Mouse (Mus musculus): Measurements from ENCODE around the gene Fam107b. TPM values are rescaled to one million over a fixed set of nuclear protein-coding genes. Genes with fewer than 3 reads are reported as not detected.
"Not testable (repeated sequence)": the region's sequence is repeated elsewhere in the genome, so short reads cannot be mapped to it uniquely, and the experiment has no call there.

Fam107b gene
- total RNA-seq, 2 experiments from 2014 or later: 8.6 to 9.6 TPM

DNA sequence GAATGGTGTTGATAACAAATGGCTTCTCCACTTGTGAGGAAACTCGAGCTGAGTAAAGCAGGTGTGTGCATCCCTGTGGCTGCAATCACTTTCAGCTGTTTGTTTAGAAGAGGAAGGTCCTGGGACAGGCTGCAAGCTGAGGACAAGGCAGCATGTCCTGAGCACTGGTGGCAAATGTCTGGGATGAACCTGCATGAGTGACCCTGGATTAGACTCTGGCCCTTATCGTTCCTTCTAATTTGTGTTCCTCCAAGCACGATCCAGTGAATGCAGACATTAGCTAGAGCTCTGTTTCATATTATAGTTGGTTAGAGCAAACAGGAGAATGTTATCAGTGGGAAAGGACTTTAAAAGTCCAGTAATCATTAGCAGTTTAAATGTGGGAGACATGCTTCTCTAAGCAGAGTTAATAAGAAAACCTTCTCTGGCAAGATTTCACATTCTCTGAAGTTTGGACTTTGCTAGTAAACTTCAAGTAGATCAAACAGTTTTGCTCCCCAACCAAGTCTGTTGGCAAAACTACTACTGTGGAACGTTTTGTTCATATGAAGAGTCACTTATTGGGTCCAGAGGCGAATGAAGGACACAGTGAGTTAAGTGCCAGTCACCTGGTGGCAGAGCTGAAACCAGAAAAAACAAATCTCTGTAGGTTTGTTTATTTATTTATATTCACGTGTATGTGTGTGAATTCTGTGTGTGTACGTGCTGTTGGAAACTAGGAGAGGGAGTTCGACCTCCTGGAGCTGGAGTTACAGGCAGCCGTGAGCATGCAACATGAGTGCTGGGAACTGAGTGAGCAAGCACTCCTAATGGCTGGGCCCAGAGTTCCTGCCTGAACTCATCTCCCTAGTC lies 134.2 kb downstream of the Fam107b start:
- intact Hi-C loops (cut with DNase I): no loop called here
- DNase-seq (ENCODE audit: low spot score in 2 of 2): no peak

DNA sequence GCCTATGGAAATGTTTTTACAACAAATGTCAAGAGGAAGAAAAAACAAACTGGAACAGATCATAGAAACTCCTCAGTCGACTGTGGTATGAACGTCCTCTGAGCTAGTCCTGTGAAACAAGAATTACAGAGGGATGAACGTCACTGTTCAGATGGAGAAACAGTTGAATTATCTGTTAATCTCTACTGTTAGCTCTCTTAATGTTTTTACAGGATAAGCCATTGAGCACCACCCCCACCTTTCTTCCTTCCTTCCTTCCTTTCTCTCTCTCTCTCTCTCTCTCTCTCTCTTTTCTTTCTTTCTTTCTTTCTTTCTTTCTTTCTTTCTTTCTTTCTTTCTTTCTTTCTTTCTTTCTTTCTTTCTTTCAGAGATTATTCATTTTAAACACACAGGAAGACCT lies 135.0 kb downstream of the Fam107b start:
- DNase-seq (ENCODE audit: low spot score in 2 of 2); intact Hi-C loops (cut with DNase I): not testable (repeated sequence)

GRCm38 (mm10) chr2:3707236-3707635 lies 136.9 kb downstream of the Fam107b start:
- intact Hi-C loops (cut with DNase I): no loop called here
- no peak for DNase-seq (ENCODE audit: low spot score in 2 of 2)

GRCm38 (mm10) chr2:3708621-3709020 lies 138.3 kb downstream of the Fam107b start:
- no peak for DNase-seq (ENCODE audit: low spot score in 2 of 2)
- intact Hi-C loops (cut with DNase I): no loop called here

- no peak for DNase-seq (ENCODE audit: low spot score in 2 of 2)
- intact Hi-C loops (cut with DNase I): no loop called here
Measured at GRCm38 (mm10) chr2:3709882-3710281, 139.6 kb downstream of the Fam107b start.

GRCm38 (mm10) chr2:3710521-3710920 lies 140.2 kb downstream of the Fam107b start:
- no peak for DNase-seq (ENCODE audit: low spot score in 2 of 2)
- intact Hi-C loops (cut with DNase I): no loop called here

DNA sequence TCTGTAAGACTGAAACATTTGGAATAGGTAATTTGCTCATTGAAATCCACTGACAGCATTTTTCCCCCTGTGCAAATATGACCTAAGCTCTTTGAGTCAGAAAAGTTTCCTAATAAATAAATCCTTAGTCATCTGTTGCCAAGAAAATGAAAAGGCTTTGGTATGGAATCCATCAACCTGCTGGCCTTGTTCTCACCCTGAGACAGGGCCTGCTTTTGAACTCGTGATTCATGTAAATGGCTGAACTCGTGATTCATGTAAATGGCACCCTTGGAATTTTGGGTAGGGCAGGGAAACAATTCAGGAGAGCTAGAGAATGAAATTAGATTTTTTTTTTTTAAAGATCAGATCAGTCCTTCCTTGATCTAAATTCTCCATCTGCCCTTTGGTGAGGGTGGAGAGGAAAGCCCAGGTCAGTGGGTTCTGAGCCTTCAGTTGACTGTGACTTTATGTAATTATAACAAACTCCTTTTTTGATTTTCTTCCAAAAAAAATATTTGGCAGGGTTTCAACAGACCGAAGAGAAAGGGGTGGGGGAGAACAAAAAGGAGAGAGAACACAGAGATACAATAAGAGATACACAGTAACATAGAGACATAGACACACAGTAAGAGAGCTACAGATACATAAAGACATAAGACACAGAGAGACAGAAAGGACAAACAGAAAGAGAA lies 142.2 kb downstream of the Fam107b start:
- DNase-seq (ENCODE audit: low spot score in 2 of 2): no peak
- intact Hi-C loops (cut with DNase I): no loop called here

GRCm38 (mm10) chr2:3713212-3713681 lies 143.0 kb downstream of the Fam107b start:
- intact Hi-C loops (cut with DNase I): no loop called here
- peak; percentile 82 to 85 for DNase-seq (ENCODE audit: low spot score in 2 of 2)

- no peak for DNase-seq (ENCODE audit: low spot score in 2 of 2)
- intact Hi-C loops (cut with DNase I): no loop called here
Measured at GRCm38 (mm10) chr2:3713682-3714361, 143.5 kb downstream of the Fam107b start.

- no peak for DNase-seq (ENCODE audit: low spot score in 2 of 2)
- intact Hi-C loops (cut with DNase I): no loop called here
Measured at GRCm38 (mm10) chr2:3714511-3714910, 144.2 kb downstream of the Fam107b start.

DNA sequence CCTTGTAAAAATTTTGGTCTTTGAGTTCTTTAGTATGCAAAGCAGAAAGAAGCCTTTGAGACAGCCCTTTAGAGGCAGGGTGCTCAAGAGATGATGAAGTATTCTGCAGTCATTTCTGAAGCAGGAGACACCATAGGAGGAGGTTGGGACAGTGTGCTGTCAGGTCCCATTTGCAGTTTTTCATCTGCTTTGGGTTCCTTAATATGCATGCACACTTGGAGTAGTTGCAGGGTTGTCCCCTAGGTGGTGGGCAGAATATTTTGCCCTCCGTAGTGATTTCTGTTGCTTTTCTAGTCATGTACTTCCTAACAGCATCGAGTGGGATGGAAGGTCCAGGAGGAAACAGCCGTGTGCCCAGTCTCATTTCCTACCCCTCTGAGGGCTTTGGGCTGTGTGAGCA lies 145.1 kb downstream of the Fam107b start:
- intact Hi-C loops (cut with DNase I): loop anchor here (5.0 kb wide), 1 partner anchor 88 kb away; no protein-coding TSS in a partner anchor
- DNase-seq (ENCODE audit: low spot score in 2 of 2): no peak

DNA sequence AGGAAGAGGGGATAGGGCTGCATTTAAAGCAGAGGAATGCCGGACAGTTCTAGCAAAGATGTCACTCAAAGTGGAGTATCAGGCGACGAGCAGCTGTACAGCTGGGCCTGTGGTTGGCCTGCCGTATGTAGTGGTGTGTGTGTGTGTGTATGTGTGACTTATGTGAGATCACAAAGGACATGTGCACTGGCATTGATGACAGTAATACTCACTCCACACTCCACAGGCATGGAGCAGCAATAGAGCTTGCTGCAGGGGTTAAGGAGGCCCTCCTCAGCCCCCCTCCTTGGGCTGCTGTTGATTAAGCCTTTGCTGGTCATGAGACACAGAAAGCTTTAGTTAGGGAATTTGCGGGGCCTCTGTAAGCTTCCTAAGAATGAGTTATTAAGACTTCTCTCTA lies 147.0 kb downstream of the Fam107b start:
- no peak for DNase-seq (ENCODE audit: low spot score in 2 of 2)
- intact Hi-C loops (cut with DNase I): loop anchor here (5.0 kb wide), 1 partner anchor 90 kb away; no protein-coding TSS in a partner anchor

DNA sequence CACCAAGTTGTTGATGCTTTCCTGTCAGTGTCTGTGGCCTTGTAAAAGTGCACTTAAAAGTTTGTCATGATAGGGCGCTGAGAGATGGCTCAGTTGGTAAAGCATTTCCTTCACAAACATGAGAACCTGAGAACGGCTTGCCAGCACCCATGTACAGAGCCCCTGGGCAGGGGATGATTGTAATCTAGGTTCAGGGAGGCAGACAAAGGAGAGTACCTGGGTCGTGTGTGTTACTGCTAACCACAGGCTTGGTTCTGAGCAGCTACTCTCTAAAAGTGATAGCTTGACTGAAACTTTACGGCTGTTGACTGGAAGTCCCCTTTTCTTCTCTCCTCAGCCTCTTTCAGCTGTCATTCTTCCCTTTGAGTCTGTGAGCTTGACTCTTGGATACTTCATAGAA lies 147.6 kb downstream of the Fam107b start:
- intact Hi-C loops (cut with DNase I): loop anchor here (5.0 kb wide), 1 partner anchor 91 kb away; no protein-coding TSS in a partner anchor
- DNase-seq (ENCODE audit: low spot score in 2 of 2): no peak

- intact Hi-C loops (cut with DNase I): loop anchor here (5.0 kb wide), 1 partner anchor 92 kb away; no protein-coding TSS in a partner anchor
- DNase-seq (ENCODE audit: low spot score in 2 of 2): not testable (repeated sequence)
Measured at GRCm38 (mm10) chr2:3719436-3720121, 149.3 kb downstream of the Fam107b start.

- DNase-seq (ENCODE audit: low spot score in 2 of 2): no peak
- intact Hi-C loops (cut with DNase I): no loop called here
Measured at GRCm38 (mm10) chr2:3721107-3721506, 150.8 kb downstream of the Fam107b start.

DNA sequence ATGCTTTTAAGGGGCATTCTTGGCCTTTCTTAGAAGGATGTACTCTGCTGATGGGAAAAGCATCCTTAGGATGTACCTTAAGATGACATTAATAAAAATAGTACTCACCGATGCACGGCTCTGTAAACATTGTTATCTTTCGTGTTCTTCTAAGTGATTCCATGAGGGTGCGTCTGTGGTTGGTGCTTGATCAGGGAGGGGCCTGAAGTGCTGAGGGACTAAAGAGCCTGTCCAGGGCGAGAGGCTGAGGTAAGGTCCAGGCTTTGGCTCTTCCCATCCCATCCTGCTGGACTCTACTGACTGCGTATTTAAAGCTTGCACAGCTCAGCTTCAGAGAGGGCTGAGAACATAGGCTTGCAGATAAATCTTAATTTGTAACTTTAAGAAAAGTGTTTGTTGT lies 151.7 kb downstream of the Fam107b start:
- DNase-seq (ENCODE audit: low spot score in 2 of 2): no peak
- intact Hi-C loops (cut with DNase I): no loop called here

GRCm38 (mm10) chr2:3723391-3724106 lies 153.3 kb downstream of the Fam107b start:
- DNase-seq (ENCODE audit: low spot score in 2 of 2): no peak
- intact Hi-C loops (cut with DNase I): no loop called here

DNA sequence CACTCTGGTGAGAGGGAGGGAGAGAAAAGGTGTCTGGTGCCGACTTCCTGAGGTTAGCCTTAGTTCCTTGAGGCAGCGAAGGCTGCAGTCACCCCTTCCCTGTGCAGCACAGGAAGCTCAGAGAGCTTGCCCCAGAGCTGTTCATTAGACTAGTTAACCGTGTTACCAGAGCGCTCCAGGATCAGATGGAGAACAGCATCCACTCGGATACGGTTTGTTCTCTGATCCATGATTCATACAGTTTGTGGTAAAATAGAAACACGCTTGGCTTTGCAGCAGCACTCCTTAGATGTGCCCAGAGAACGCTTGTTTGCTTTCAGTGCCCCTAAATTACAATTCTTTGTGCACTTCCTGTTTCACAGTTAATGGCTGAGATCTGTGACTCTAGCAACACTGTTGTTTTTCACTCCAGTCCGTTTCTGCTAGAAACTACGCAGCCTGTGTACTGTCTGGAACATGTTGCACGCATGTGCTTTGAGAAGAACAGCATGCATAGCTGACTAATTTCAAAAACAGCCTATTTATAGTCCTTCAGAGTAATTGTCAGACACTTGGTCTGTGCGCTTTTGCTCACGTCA lies 156.3 kb downstream of the Fam107b start:
- intact Hi-C loops (cut with DNase I): no loop called here
- DNase-seq (ENCODE audit: low spot score in 2 of 2): peak; percentile 39 to 47

Data from left cerebral cortex, postnatal 25 days (tissue).